Comparison of ENCODE assay signal across 8 mouse cellular contexts in genomic region chr7:44998501-44998955, GRCm38 (mm10). TPM values are rescaled to one million over a fixed set of nuclear protein-coding genes. Genes with fewer than 3 reads are reported as not detected.
DNase-seq lines count a peak whose midpoint lies in the region; ATAC-seq and TF ChIP-seq lines count a peak whose summit lies in the region.

Gene Bcl2l12, minus strand, starts transcription at chr7:44998712.

- no peaks in the 10 kb centered on the region for H3K9me3 ChIP-seq in hindbrain, embryonic 14.5 days (ENCODE audit: control insufficient read depth, low read length)
- no peaks in the 10 kb centered on the region for H3K9me3 ChIP-seq in midbrain, postnatal 0 days (ENCODE audit: low read length)

- intact Hi-C loops in left cerebral cortex, adult 2 months (cut with DNase I) = loop anchor here (2.0 kb wide), 1 partner anchor 16 kb away; no protein-coding TSS in a partner anchor
- intact Hi-C loops in gastrocnemius, adult 2 months (cut with DNase I) = loop anchor here (2.0 kb wide), 1 partner anchor 16 kb away; no protein-coding TSS in a partner anchor

- no peak for DNase-seq in left cerebral cortex, adult 2 months (ENCODE audit: extremely low spot score in 1 of 2, low spot score in 2 of 2)
- no peak for DNase-seq in left cerebral cortex, adult 8-10 months (ENCODE audit: low spot score in 2 of 2)
- peak; percentile 43 for DNase-seq in brain, embryonic 14.5 days (ENCODE audit: low read depth)
- peak; percentile 76 for DNase-seq in gastrocnemius, adult 2 months
- DNase-seq in hindbrain, embryonic 14.5 days (ENCODE audit: low spot score) = no peak
- DNase-seq in liver = peak; percentile 73
- peak; percentile 19 for DNase-seq in midbrain, postnatal 0 days (ENCODE audit: low spot score)
- DNase-seq in frontal cortex, postnatal 14 days (ENCODE audit: low spot score in 2 of 2) = no peak

- H3K36me3 ChIP-seq in hindbrain, embryonic 14.5 days (replicated peaks; ENCODE audit: control insufficient read depth, insufficient read depth) = peaks cover 47% of the 10 kb centered on the region
- H3K36me3 ChIP-seq in midbrain, postnatal 0 days (ENCODE audit: insufficient read depth, low read length) = peaks cover 37% of the 10 kb centered on the region

- TF ChIP-seq CTCF in left cerebral cortex, adult 2 months (IDR thresholded peaks at IDR 0.05) = no peak
- no peak for TF ChIP-seq CTCF in brain, embryonic 14.5 days (IDR thresholded peaks at IDR 0.05; ENCODE audit: borderline replicate concordance, extremely low read depth, insufficient read depth, insufficient read length)
- TF ChIP-seq CTCF in gastrocnemius, adult 2 months (IDR thresholded peaks at IDR 0.05) = no peak
- TF ChIP-seq CTCF in midbrain, postnatal 0 days (IDR thresholded peaks at IDR 0.05) = no peak

- peaks cover 13% of the 10 kb centered on the region for H3K4me1 ChIP-seq in hindbrain, embryonic 14.5 days (replicated peaks; ENCODE audit: control insufficient read depth, insufficient read depth, low read length)
- H3K4me1 ChIP-seq in midbrain, postnatal 0 days (ENCODE audit: insufficient read depth, low read length) = 0 out of 2 replicates have a peak, but pooled peaks cover 2% of the 10 kb centered on the region

- TF ChIP-seq POLR2A in brain, embryonic 14.5 days (IDR thresholded peaks at IDR 0.05; ENCODE audit: borderline replicate concordance, extremely low read depth, insufficient read depth, insufficient read length, poor library complexity, severe bottlenecking) = no peak

- 2% methylated on average over 18 of the region's 18 CpGs for WGBS in hindbrain, embryonic 14.5 days
- 3% methylated on average over 18 of the region's 18 CpGs for WGBS in midbrain, postnatal 0 days

- H3K4me3 ChIP-seq in left cerebral cortex, adult 2 months = peak within 1 kb of the TSS; percentile 76
- H3K4me3 ChIP-seq in gastrocnemius, adult 2 months = peak within 1 kb of the TSS; percentile 75
- peak within 1 kb of the TSS; percentile 62 for H3K4me3 ChIP-seq in hindbrain, embryonic 14.5 days (replicated peaks; ENCODE audit: low read length)
- peak within 1 kb of the TSS; percentile 54 for H3K4me3 ChIP-seq in midbrain, postnatal 0 days (ENCODE audit: low read depth, low read length)

- ATAC-seq in hindbrain, embryonic 14.5 days (ENCODE audit: low FRiP score) = no peak
- ATAC-seq in midbrain, postnatal 0 days (ENCODE audit: low FRiP score) = no peak

- H3K27me3 ChIP-seq in hindbrain, embryonic 14.5 days (ENCODE audit: control insufficient read depth, insufficient read depth, low read length) = no peaks in the 10 kb centered on the region
- no peaks in the 10 kb centered on the region for H3K27me3 ChIP-seq in midbrain, postnatal 0 days (ENCODE audit: insufficient read depth, low read length)

- H3K4me2 ChIP-seq in hindbrain, embryonic 14.5 days (replicated peaks) = peak within 1 kb of the TSS; percentile 96
- peak within 1 kb of the TSS; percentile 80 for H3K4me2 ChIP-seq in midbrain, postnatal 0 days (ENCODE audit: low read depth, low read length, poor library complexity, severe bottlenecking)

- H3K27ac ChIP-seq in left cerebral cortex, adult 2 months = peak within 1 kb of the TSS; percentile 75
- H3K27ac ChIP-seq in gastrocnemius, adult 2 months = peak within 1 kb of the TSS; percentile 96
- H3K27ac ChIP-seq in hindbrain, embryonic 14.5 days = peak within 1 kb of the TSS; percentile 77
- H3K27ac ChIP-seq in midbrain, postnatal 0 days (ENCODE audit: low read depth, low read length) = peak within 1 kb of the TSS; percentile 62

- H3K9ac ChIP-seq in hindbrain, embryonic 14.5 days = peak within 1 kb of the TSS; percentile 80
- peak within 1 kb of the TSS; percentile 62 for H3K9ac ChIP-seq in midbrain, postnatal 0 days (replicated peaks; ENCODE audit: low read length, poor library complexity, severe bottlenecking)

RNA-seq across cellular contexts. Expression of gene Bcl2l12, which starts in this region (rescaled TPM):
- 1 to 10 TPM; 3.0 to 3.8 TPM for total RNA-seq in left cerebral cortex, adult 2 months (2021)
- total RNA-seq in left cerebral cortex, adult 8-10 months (2022) = 1 to 10 TPM; 2.3 to 5.1 (median 2.8) TPM
- polyA plus RNA-seq in brain, embryonic 14.5 days (2012; rRNA removed) = 20.5 and 33.9 TPM in 2 replicates
- total RNA-seq in gastrocnemius, adult 2 months (2021) = 1 to 10 TPM; 7.6 to 9.7 TPM
- 9.2 and 12.6 TPM in 2 replicates for polyA plus RNA-seq in hindbrain, embryonic 14.5 days (2014; fragmentation: Nextera tagmentation; extraction: Ambion mirVana)
- total RNA-seq in midbrain, postnatal 0 days (2014; rRNA removed) = 7.8 and 11.4 TPM in 2 replicates
- 5.9 and 8.4 TPM in 2 replicates for polyA plus RNA-seq in midbrain, postnatal 0 days (2015; fragmentation: Nextera tagmentation; extraction: Ambion mirVana)

Comparison
In these comparisons a context has a peak if more than half of its experiments do, and no peak if none do; other contexts are left out.
1. DNase-seq: peak in brain, embryonic 14.5 days (single experiment), gastrocnemius, adult 2 months (single experiment), liver (single experiment) and midbrain, postnatal 0 days (single experiment); none in left cerebral cortex, adult 2 months (0 of 2), left cerebral cortex, adult 8-10 months (0 of 2), hindbrain, embryonic 14.5 days (single experiment) and frontal cortex, postnatal 14 days (0 of 2).
2. Peak in every context shown above with its lines, with median percentiles within 50 percentile points of each other: H3K27ac ChIP-seq and H3K4me3 ChIP-seq.